8 mouse cellular contexts compared by ENCODE assay signal in genomic region chr7:29211013-29211412, GRCm38 (mm10). TPM values are rescaled to one million over a fixed set of nuclear protein-coding genes. Genes with fewer than 3 reads are reported as not detected.
DNase-seq lines count a peak whose midpoint lies in the region; ATAC-seq and TF ChIP-seq lines count a peak whose summit lies in the region.
"Not testable (repeated sequence)": the region's sequence is repeated elsewhere in the genome, so short reads cannot be mapped to it uniquely, and the experiment has no call there.

No protein-coding gene starts in this region.

- peak overlapping the region; percentile 33; the same call in 1 of the 2 replicates for H3K4me3 ChIP-seq in forebrain, embryonic 15.5 days
- H3K4me3 ChIP-seq in liver, postnatal 0 days (ENCODE audit: low read depth, low read length) = peak overlapping the region; percentile 34; the same call in 1 of the 2 replicates
- peak overlapping the region; percentile 37 for H3K4me3 ChIP-seq in stomach, embryonic 15.5 days (replicated peaks)

- not testable (repeated sequence) for H3K36me3 ChIP-seq in forebrain, embryonic 15.5 days; liver, postnatal 0 days (replicated peaks; ENCODE audit: insufficient read depth, low read length); stomach, embryonic 15.5 days

- H3K27ac ChIP-seq in forebrain, embryonic 15.5 days (replicated peaks) = not testable (repeated sequence)
- H3K27ac ChIP-seq in liver, postnatal 0 days (ENCODE audit: low read depth) = peak overlapping the region; percentile 74
- H3K27ac ChIP-seq in stomach, embryonic 15.5 days = peak overlapping the region; percentile 67

- WGBS in forebrain, embryonic 15.5 days = 30% methylated on average over 15 of the region's 15 CpGs
- 17% methylated on average over 13 of the region's 15 CpGs for WGBS in liver, postnatal 0 days (ENCODE audit: insufficient replicate concordance)
- 16% methylated on average over 14 of the region's 15 CpGs for WGBS in stomach, embryonic 15.5 days

- not testable (repeated sequence) for H3K9ac ChIP-seq in forebrain, embryonic 15.5 days (replicated peaks); liver, postnatal 0 days (replicated peaks); stomach, embryonic 15.5 days

- peak; percentile 71 for DNase-seq in CD4-positive, CD25-positive, alpha-beta regulatory T cell, adult 2 months (ENCODE audit: low read depth, low spot score)
- peak; percentile 29 for DNase-seq in c-Kit-positive CD71-positive TER-119-negative erythroid progenitor cells, embryonic 14.5 days (ENCODE audit: low read depth)
- peak; percentile 55 for DNase-seq in heart, postnatal 4 days
- peak; percentile 67 for DNase-seq in kidney, postnatal 10 days
- DNase-seq in liver, postnatal 0 days = peak; percentile 53

- peaks cover 15% of the 10 kb centered on the region for H3K4me1 ChIP-seq in forebrain, embryonic 15.5 days
- H3K4me1 ChIP-seq in liver, postnatal 0 days (ENCODE audit: insufficient read depth) = not testable (repeated sequence)
- peaks cover 11% of the 10 kb centered on the region for H3K4me1 ChIP-seq in stomach, embryonic 15.5 days

- H3K9me3 ChIP-seq in forebrain, embryonic 15.5 days; liver, postnatal 0 days (ENCODE audit: low read length); stomach, embryonic 15.5 days: not testable (repeated sequence)

- TF ChIP-seq EP300 in liver, postnatal 0 days (IDR thresholded peaks at IDR 0.05; ENCODE audit: low read depth) = not testable (repeated sequence)

- ATAC-seq in forebrain, embryonic 15.5 days (replicated peaks) = not testable (repeated sequence)
- peak; percentile 75 for ATAC-seq in liver, postnatal 0 days
- ATAC-seq in monocyte, adult 5-6 weeks (replicated peaks; ENCODE audit: insufficient number of reproducible peaks, low FRiP score, low TSS enrichment, poor library complexity, severe bottlenecking) = peak; percentile 33
- peak; percentile 57 for ATAC-seq in stomach, embryonic 15.5 days (ENCODE audit: insufficient read depth, low FRiP score, low read depth)

- not testable (repeated sequence) for TF ChIP-seq CTCF in liver, postnatal 0 days (IDR thresholded peaks at IDR 0.05; ENCODE audit: low read depth)

- not testable (repeated sequence) for H3K27me3 ChIP-seq in forebrain, embryonic 15.5 days; liver, postnatal 0 days (ENCODE audit: insufficient read depth, low read length); stomach, embryonic 15.5 days (replicated peaks)

- H3K4me2 ChIP-seq in forebrain, embryonic 15.5 days (replicated peaks) = peak overlapping the region; percentile 38
- peak overlapping the region; percentile 61 for H3K4me2 ChIP-seq in liver, postnatal 0 days (ENCODE audit: low read depth, low read length)
- peak overlapping the region; percentile 58 for H3K4me2 ChIP-seq in stomach, embryonic 15.5 days

RNA-seq across cellular contexts. Expression of gene Catsperg1, which starts 2.8 kb away (rescaled TPM):
- polyA plus RNA-seq in forebrain, embryonic 15.5 days (2015; fragmentation: Nextera tagmentation; extraction: Ambion mirVana) = 1.8 and 2.1 TPM in 2 replicates
- total RNA-seq in heart, postnatal 4 days (2021) = under 1 TPM; 0.56 to 0.60 TPM
- 0.09 and 0.17 TPM in 2 replicates for polyA plus RNA-seq in liver, postnatal 0 days (2015; fragmentation: Nextera tagmentation; extraction: Ambion mirVana)
- 0.85 to 1.6 TPM in 2 of 3 replicates, not detected in the other for total RNA-seq in monocyte, adult 5-6 weeks (2017)
- polyA plus RNA-seq in stomach, embryonic 15.5 days (2015; fragmentation: Nextera tagmentation; extraction: Ambion mirVana) = 0.60 and 1.2 TPM in 2 replicates

RNA-seq across cellular contexts. Expression of gene Kcnk6, which starts 21.3 kb away (rescaled TPM):
- 0.28 and 0.83 TPM in 2 replicates for polyA plus RNA-seq in forebrain, embryonic 15.5 days (2015; fragmentation: Nextera tagmentation; extraction: Ambion mirVana)
- 1 to 10 TPM; 5.3 to 5.7 TPM for total RNA-seq in heart, postnatal 4 days (2021)
- polyA plus RNA-seq in liver, postnatal 0 days (2015; fragmentation: Nextera tagmentation; extraction: Ambion mirVana) = 0.90 and 1.4 TPM in 2 replicates
- total RNA-seq in monocyte, adult 5-6 weeks (2017) = 3.1 to 8.5 TPM (median 7.3 TPM) in 3 replicates
- polyA plus RNA-seq in stomach, embryonic 15.5 days (2015; fragmentation: Nextera tagmentation; extraction: Ambion mirVana) = 1.6 and 1.9 TPM in 2 replicates

RNA-seq across cellular contexts. Expression of gene Yif1b, which starts 27.1 kb away (rescaled TPM):
- 76.2 and 78.7 TPM in 2 replicates for polyA plus RNA-seq in forebrain, embryonic 15.5 days (2015; fragmentation: Nextera tagmentation; extraction: Ambion mirVana)
- 10 to 100 TPM; 81.5 to 82.5 TPM for total RNA-seq in heart, postnatal 4 days (2021)
- 45.0 and 46.8 TPM in 2 replicates for polyA plus RNA-seq in liver, postnatal 0 days (2015; fragmentation: Nextera tagmentation; extraction: Ambion mirVana)
- 3.8 to 11.1 TPM (median 9.8 TPM) in 3 replicates for total RNA-seq in monocyte, adult 5-6 weeks (2017)
- polyA plus RNA-seq in stomach, embryonic 15.5 days (2015; fragmentation: Nextera tagmentation; extraction: Ambion mirVana) = 83.7 and 85.8 TPM in 2 replicates

RNA-seq across cellular contexts. Expression of gene Psmd8, which starts 30.5 kb away (rescaled TPM):
- 269 and 274 TPM in 2 replicates for polyA plus RNA-seq in forebrain, embryonic 15.5 days (2015; fragmentation: Nextera tagmentation; extraction: Ambion mirVana)
- 100 to 1,000 TPM; 184 to 188 TPM for total RNA-seq in heart, postnatal 4 days (2021)
- polyA plus RNA-seq in liver, postnatal 0 days (2015; fragmentation: Nextera tagmentation; extraction: Ambion mirVana) = 143 TPM in 2 replicates
- total RNA-seq in monocyte, adult 5-6 weeks (2017) = 170 to 190 TPM (median 186 TPM) in 3 replicates
- polyA plus RNA-seq in stomach, embryonic 15.5 days (2015; fragmentation: Nextera tagmentation; extraction: Ambion mirVana) = 225 and 237 TPM in 2 replicates

RNA-seq across cellular contexts. Expression of gene 2200002D01Rik, which starts 37.3 kb away (rescaled TPM):
- 0.95 TPM in 1 of 2 replicates, not detected in the other for polyA plus RNA-seq in forebrain, embryonic 15.5 days (2015; fragmentation: Nextera tagmentation; extraction: Ambion mirVana)
- total RNA-seq in heart, postnatal 4 days (2021) = 1 to 10 TPM; 4.4 to 8.1 TPM
- 1.9 and 3.3 TPM in 2 replicates for polyA plus RNA-seq in liver, postnatal 0 days (2015; fragmentation: Nextera tagmentation; extraction: Ambion mirVana)
- total RNA-seq in monocyte, adult 5-6 weeks (2017) = 0.29 to 3.4 TPM in 2 of 3 replicates, not detected in the other
- 67.4 and 70.6 TPM in 2 replicates for polyA plus RNA-seq in stomach, embryonic 15.5 days (2015; fragmentation: Nextera tagmentation; extraction: Ambion mirVana)
